Mouse (Mus musculus): ENCODE measurements at regions not wholly inside any gene's neighbourhood (a gene's known extent, or its start where the extent isn't known, plus 50 kb on each side); places are given as distances from the start of the nearest gene placed in this dataset.

GRCm38 (mm10) chr10:37716946-37717345, 578.2 kb upstream of the Marcks start:
- no peak for DNase-seq (ENCODE audit: low spot score in 2 of 2)

DNA sequence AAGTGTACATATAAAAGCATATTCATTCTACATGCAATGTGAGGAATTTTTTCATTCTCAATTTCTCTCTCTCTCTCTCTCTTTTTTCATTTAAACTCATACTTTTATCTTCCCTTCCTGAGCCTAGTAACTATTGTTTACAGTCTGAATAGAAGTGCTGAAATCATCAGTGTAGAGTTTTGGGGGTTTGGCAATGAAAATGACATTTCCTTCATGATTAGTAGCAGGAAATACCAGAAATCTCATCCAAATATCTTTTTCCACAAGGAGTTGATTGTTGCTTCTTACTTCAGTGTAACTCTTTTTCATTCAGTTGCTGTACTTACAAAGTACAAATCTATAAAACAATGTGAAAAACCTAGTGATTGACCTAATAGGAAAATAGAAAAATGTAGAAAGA, 572.7 kb upstream of the Marcks start:
- DNase-seq (ENCODE audit: low spot score in 2 of 2) = no peak

DNA sequence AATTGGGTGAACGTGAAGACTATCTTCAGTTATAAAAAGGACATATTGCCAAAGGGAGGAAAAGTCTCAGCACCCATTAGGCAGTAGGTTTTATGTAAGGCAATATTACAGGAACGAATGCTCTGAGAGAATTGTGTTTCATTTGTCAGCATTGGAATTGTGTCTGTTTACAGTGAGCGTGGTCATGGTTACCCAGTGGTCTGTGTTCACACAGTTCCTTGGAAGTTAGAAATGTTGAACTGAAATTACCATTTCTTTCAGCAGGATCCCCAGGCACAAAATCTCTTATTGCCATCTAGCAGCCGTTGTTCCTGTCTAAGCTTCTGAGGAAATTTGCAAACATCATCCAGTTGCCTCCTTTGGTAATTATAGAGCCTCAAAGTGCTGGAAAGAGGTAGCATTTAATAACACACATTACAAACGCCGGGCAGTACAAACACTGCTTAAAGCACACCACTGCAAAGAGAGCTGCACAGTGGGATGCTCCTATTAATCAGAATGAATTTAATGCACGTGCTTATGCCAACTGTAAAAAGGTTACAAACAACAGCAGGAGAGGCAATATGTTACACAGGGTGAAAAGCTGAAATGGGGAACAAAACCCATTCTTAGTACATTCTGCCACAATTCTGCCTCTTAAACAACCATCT, 555.4 kb upstream of the Marcks start:
- no peak for DNase-seq (ENCODE audit: low spot score in 2 of 2)

DNA sequence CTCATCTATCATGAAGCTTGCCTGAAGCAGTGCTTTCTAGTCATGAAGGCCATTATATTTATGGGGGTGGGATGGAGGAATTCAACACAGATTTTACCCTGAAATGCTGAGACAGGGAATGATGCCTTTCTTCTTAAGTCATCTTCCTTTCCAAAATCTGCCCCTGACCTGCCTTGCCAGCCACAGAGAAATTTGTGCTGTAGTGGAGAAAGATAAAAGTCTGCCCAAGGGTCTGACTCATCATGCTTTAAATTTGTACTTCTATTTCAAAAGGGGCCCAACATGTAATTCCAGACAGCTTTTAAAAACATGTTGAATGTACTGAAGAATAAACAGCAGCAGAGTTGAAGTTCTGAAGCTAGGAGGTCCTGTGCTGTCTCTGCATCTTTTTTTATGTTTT, 554.1 kb upstream of the Marcks start:
- no peak for DNase-seq (ENCODE audit: low spot score in 2 of 2)

DNA sequence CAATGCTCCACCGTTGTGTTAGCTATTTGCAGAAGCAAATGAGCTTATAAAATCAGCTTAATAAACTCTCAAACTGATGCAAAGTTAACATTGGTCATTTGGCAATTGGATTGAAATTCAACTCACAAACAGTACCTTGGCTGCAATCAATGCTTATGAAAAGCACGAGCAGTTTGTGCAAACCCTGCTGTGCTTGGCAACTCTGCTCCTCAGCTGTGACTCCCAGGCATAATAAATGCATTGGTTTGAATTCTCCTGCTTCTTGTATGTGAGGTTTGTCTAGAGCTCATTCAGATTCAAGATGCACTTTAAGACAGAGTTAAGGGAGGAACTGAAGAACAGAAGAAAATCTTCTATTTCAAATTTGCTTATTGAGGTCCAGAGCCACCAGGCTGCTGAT, 553.2 kb upstream of the Marcks start:
- no peak for DNase-seq (ENCODE audit: low spot score in 2 of 2)

DNA sequence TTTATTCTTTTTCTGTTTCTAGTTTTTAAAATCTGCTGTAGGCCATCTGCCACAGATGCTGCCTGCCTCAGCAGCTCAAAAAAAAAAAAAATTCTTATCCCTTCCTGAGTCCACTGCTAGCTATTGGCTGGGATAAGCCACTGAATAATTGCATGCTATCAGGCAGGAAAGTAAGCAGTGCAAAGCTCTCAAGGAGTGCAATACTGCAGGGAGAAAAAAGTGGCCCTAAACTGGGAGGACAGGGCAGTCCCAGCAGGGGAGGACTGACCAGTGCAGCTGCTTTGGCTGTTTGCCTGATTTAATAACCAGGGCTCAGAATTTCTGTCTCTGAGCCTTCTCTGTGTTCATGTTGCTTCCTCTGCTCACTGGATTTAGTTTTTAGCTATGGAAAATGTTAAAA, 544.4 kb upstream of the Marcks start:
- DNase-seq (ENCODE audit: low spot score in 2 of 2) = no peak

DNA sequence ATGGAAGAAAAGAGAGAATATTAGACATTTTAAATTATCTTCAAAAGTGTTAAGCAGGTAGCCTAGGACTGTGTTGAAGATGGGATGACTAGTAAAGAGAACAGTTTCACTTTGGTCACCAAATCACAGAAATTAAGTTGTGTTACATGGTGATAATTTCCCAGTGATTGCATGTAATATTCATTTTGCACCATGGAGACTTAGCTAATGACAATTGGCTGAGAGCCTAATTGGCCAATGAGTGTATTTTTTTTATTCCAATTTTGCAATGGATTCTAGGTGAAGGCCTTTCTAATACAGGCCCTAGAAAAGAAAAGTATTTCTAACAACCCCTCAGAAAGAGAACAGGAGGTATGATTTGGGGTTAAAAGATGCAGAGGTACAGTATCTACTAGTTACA, 541.9 kb upstream of the Marcks start:
- DNase-seq (ENCODE audit: low spot score in 2 of 2) = no peak

DNA sequence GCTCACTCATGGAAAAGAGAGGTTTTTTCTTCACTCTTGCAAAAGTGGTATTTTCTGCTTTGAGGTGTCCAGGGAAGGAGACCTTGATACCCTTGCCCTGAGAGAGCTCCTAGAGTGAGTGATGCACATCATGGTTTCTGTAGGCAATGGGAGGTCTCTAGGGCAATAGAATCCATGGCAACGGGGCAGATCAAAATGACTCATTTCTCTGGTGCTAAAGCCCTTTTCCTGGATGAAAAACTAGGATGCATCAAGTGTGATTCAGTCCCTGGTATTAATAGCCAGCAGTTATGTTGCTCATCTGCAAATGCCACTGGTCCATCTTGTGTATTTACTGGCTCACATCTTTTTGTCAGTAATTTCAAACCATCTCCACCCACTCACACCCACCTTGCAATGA, 539.1 kb upstream of the Marcks start:
- no peak for DNase-seq (ENCODE audit: low spot score in 2 of 2)

DNA sequence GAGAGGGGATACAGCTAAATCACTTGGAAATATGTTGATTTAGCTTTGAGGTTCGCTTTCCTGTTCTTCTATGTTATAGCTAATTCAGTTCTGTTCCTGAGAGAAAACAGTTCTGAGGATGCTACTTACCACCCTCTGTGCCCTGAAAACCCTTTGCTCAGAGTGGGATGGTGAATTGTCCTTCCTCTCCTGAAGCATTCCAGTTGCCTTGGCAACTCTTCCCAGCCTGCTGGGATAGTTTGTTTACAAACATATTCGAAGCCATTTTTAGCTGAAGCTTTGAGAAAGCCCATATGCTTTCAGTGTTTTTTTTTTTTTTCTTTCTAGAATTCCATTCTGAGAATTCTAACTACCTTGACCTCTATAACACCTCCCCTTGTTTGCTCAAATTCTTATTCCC, 530.1 kb upstream of the Marcks start:
- no peak for DNase-seq (ENCODE audit: low spot score in 2 of 2)

DNA sequence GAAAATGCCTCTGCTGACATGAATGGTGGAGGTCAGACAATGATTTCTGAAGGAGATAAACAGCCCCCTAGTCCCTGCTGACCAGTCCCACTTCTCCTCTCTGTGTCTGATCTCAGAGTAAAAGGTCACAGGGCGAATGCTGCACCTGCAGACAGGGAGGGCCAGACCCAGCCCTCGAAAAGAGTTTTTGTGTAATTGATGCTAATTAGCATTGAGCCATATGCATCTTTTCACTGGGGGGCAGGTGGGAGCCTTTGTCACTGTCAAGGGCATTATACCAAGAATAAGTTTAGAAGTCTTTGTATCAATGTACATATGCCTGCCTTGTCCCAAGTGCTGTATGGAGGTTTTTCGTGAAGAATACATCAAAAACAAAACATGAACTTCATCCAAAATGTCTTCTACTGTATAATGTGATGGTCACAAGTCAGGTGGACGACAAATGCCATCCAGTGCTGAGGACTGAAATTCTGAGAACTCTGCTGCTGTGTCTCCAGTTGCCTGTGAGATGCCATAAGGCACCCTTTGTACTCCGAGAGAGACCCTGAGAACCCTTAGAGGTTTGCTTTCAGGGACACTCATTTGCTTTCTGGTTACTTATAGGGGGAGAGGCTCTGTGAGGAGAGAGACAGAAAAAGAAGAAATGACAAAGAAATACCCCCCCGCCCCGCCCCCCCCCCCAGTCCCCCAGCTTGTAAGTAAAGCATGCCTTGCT, 528.5 kb upstream of the Marcks start:
- no peak for DNase-seq (ENCODE audit: low spot score in 2 of 2)

DNA sequence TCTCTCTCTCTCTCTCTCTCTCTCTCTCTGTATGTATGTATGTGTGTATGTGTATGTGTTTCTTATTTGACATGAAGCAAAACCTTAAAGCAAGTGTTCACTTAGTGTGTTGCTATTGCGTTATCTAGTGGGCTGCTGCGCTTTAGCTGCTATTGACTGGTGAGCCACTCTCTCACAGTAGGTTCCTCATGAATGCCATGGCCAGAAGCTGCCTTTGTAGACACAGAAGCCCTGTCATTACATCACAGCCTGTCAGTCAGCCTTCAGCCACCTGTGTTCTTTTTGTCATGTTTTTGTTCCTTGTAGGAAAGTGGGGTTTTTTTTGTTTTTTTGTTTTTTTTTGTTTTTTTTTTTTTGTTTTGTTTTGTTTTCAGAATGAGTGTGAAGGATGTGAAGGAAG, 527.8 kb upstream of the Marcks start:
- no peak for DNase-seq (ENCODE audit: low spot score in 2 of 2)

DNA sequence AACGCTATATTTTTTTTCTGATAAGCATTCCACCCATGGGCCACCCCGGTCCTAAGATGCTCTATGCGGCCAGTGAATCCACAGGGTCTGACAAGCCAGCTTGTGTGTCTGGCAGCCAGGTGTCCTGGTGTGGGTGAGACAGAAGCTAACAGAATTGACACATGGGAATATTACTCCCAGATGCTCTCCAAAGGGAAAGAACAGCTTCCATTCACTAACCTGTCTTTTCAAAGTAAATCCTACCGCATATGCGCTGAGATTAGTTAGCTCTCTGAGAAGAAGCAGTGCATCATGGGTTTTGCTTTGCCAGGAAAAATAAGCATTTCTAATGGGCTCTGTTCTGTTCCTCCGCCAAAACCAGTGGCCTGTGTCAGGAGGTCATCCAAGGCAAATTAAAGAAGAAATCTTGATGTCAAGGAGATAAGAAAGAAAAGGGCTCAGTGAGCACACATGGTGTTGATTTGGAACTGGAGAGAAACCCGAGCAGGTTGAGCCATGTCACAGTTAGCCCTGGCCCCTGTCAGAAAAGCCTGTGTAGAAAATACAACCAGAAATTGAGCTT, 498.4 kb upstream of the Marcks start:
- DNase-seq (ENCODE audit: low spot score in 2 of 2) = no peak

DNA sequence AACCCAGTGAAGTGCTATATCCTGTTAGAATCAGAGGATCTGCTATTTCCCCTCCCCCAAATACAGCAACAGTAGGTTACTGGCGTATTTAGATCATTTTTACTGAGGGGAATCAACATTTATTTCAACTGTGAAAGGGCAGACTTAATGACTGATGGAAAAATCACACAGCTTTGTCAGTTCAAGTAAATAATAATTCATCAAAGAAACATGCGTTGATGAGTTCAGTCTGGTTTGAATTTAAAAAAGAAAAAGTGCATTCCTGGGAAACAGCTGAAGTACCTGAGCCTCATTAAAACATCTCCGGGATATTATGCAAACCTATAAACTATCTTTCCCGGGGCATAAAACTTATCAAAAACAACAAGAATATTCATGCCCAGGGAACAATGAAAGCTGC, 497.7 kb upstream of the Marcks start:
- no peak for DNase-seq (ENCODE audit: low spot score in 2 of 2)

DNA sequence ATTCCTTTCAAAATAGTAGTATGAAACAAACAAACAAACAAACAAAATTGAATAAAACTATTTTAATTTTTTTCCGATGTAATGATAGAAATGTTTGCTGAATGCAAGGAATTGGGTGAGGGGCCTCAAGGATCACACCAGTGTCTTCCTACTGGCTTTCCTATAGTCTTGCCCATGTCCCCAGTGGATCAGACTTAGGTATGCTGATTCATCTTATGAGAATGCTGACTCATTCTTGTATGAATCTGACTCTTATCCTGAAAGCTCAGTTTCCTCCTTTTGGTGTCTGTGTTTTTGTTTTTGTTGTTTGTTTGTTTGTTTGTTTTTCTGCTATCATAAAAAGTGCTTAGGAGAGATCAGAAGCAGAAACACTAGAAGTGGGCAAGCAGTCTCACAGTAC, 491.7 kb upstream of the Marcks start:
- no peak for DNase-seq (ENCODE audit: low spot score in 2 of 2)

GRCm38 (mm10) chr10:37627900-37628299, 489.2 kb upstream of the Marcks start:
- DNase-seq (ENCODE audit: low spot score in 2 of 2) = no peak

DNA sequence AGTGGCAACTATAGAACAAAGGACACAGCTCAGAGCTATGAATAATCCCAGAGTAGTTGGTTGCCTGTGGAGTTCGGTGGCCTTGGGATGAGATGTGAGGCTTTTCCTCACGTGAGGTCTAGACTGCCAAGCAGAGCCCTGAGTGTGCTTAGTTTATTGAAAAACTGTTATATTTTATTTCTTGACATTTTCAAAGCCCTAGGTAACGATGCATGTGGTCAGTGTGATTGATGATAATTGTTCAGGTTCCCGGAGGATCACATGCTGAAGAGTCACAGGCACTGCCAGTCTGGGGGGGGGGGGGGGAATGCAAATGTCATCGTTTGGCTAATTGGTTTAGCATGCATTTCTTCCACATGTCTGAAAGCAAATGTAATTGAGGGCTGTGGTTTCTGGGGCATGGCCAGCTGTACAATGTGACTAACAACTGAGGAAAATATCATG, 488.1 kb upstream of the Marcks start:
- no peak for DNase-seq (ENCODE audit: low spot score in 2 of 2)

DNA sequence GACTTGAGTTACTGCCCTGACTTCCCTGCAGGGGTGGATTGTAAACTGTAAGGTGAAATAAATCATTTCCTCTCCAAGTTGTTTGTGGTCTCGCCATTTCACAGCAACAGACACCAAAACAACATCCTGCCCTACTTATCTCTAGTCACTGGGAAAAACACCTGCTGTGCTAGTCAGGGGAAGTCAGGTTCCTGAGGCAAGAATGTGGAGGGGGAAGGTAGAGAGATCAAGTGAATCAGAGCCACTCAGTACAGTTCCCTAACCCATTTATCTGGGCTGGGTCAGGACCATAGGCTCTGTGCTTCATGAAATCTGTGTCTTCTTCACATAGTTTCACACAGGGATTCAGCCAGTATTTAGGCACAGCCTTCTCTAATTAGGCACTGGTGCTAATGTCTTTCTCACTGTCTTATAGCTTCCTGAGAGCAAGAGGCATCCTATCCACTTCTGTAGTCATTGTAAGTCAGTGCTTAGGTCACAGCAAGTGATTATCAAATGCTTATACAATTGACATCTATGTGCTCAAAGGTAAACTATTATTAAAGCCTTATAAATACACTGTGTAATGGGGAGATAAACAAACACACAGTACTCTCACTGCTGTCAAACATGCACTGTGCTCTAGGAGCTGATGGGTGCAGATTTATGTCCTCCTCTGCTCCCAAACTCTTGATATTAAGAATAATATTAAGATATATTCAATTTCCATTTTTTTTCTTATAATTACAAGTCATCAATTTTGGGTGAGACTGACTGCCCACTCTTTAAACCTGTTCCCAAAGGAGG, 487.4 kb upstream of the Marcks start:
- DNase-seq (ENCODE audit: low spot score in 2 of 2) = no peak

GRCm38 (mm10) chr10:37623041-37623440, 484.3 kb upstream of the Marcks start:
- DNase-seq (ENCODE audit: low spot score in 2 of 2) = no peak

DNA sequence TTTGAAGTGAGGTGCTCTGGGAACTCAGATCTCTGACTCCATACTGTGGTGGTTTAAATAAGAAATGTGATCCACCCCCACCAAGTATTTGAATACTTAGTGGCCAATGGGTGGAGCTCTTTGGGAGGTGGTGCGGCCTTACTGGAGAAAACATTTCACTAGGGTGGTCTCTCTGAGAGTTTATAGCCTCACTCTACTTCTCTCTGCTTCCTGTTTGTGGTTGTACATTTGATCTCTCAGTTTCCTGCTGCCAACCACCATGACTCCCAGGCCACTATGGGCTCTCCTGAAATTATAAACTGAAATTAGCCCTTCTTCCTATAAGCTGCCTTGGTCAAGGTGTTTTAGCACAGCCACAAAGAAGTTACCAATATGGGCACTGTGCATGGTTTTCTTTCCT, 479.9 kb upstream of the Marcks start:
- DNase-seq (ENCODE audit: low spot score in 2 of 2) = no peak

DNA sequence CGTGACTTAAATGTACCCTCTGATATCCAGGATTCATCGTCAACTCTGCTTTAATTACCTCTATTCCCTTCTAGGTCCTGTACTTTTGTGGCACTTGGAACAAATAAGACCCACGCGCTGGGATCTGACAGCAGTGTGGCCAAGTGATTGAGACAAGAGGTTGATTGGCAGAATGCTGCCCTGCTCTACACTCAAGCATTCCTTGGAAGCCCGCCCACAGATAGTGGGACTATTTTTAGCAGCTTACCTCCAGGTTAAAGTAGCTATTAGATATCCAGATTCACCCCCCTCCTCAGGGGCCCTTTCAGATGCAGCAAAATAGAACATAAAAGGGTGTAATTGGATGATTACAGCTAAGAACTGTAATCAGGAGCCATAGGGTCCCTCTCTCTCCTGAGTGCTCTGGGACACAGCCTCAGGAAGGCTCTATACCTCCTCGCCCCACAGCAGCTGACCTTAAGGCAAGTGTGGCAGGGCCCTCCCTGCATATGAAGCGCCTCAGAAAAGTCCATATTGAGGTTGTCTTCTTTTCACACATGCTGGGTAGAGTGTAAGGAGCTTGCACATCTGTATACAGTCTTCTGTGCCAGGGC, 479.1 kb upstream of the Marcks start:
- DNase-seq (ENCODE audit: low spot score in 2 of 2) = no peak

DNA sequence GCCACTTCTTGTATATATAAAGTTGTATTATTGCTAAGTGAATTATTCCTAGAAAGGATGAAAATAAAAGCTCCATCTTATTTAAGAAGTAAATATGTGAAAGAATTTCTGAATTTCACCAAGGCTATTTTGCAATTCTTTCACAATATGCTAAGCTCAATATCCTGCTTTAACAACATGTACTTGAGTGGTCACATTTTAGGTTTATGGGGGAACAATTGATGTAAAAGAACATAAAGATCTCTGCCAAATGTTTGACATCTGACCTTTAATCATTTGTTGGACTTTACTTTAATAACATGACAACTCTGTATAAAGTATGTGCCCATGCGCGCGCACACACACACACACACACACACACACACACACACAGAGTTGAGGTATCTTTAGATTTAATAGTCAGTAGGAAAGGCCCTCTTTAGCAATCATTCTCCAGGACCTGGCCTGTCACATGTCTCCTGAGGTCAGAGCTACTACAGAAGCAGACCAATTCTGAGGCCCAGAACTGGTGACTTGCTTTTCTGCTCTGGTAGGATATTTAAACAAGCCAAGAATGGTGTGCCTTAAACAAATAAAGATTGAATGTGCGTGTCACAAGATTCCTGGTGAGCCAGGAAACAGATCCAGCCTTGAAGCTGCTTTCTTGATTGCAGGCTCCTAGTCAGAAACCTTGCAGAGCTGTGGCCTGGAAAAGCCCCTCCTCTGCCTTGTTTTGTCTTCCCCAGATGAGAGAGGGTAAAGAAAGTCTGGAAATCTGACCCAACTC, 477.4 kb upstream of the Marcks start:
- no peak for DNase-seq (ENCODE audit: low spot score in 2 of 2)

Data from spleen, postnatal 14 days (tissue).